Mouse (Mus musculus) midbrain, embryonic 11.5 days (tissue): ENCODE results near the gene Il1f8. TPM values are rescaled to one million over a fixed set of nuclear protein-coding genes. Genes with fewer than 3 reads are reported as not detected.
A peak's percentile ranks its signal among the peaks of the same experiment; 100 is the strongest.
"Not testable (repeated sequence)": the region's sequence is repeated elsewhere in the genome, so short reads cannot be mapped to it uniquely, and the experiment has no call there.

ENCODE experiments used
- ATAC-seq: fragments of 200-750 bp; cut with Nextera tagmentation; 2 replicates; pipeline ENCODE4 v1.8.0; 2017; ENCODE audit warnings: moderate TSS enrichment, moderate library complexity; ENCODE audit not compliant: low FRiP score
- DNase-seq: peaks from one replicate; pipeline ENCODE4 v3.0.0; 2015; ENCODE audit warnings: low spot score; ENCODE audit errors: missing footprints
- H3K27ac ChIP-seq: fragments of 300-500 bp; sonication (generic); 2 replicates; pipeline ENCODE4 v1.5.1; 2014; ENCODE audit warnings: low read depth, low read length
- H3K27me3 ChIP-seq: fragments of 300-500 bp; sonication (generic); 2 replicates; pipeline ENCODE4 v1.6.1; 2014; ENCODE audit warnings: mild to moderate bottlenecking, low read length, moderate library complexity, mixed read lengths; ENCODE audit not compliant: control insufficient read depth, insufficient read depth
- H3K36me3 ChIP-seq: fragments of 300-500 bp; sonication (generic); 2 replicates; pipeline ENCODE4 v1.6.1; 2014; ENCODE audit warnings: mild to moderate bottlenecking, low read length, moderate library complexity, mixed read lengths; ENCODE audit not compliant: control insufficient read depth, insufficient read depth
- H3K4me1 ChIP-seq: fragments of 300-500 bp; sonication (generic); 2 replicates; pipeline ENCODE4 v1.6.1; 2014; ENCODE audit warnings: low read length; ENCODE audit not compliant: control insufficient read depth, insufficient read depth
- H3K4me2 ChIP-seq: fragments of 300-500 bp; sonication (generic); 2 replicates; pipeline ENCODE4 v1.6.1; 2014; ENCODE audit warnings: mild to moderate bottlenecking, moderate library complexity
- H3K4me3 ChIP-seq: fragments of 300-500 bp; sonication (generic); 2 replicates; pipeline ENCODE4 v1.5.1; 2014; ENCODE audit warnings: low read depth, low read length
- H3K9ac ChIP-seq: fragments of 300-500 bp; sonication (generic); 2 replicates; pipeline ENCODE4 v1.6.1; 2014; ENCODE audit warnings: low read length
- H3K9me3 ChIP-seq: fragments of 300-500 bp; sonication (generic); 2 replicates; pipeline ENCODE4 v1.6.1; 2016; ENCODE audit warnings: low read length; ENCODE audit not compliant: control insufficient read depth
- WGBS: fragments of 180-500 bp; shearing (Covaris S2); extraction: QIAGEN DNeasy Blood & Tissue Kit; methylation state at CpG from one replicate; pipeline ENCODE4 v1.1.7; 2014; 5-methylcytosine and 5-hydroxymethylcytosine counted together
- polyA plus RNA-seq: library from polyadenylated mRNA; unstranded; fragments of >200 nt; fragmentation: Nextera tagmentation; extraction: Ambion mirVana; gene quantifications from 2 replicates; pipeline ENCODE4 v1.2.1, GENCODE M21; 2014

Gene Il1f8
- not detected in 2 replicates for polyA plus RNA-seq

- Histone ChIP-seq H3K4me1 (no peaks in the 10 kb centered on the region), H3K36me3 (no peaks in the 10 kb centered on the region), H3K9ac (no peak within 1 kb of the TSS), H3K4me3 (no peak within 1 kb of the TSS), H3K27ac (no peak within 1 kb of the TSS), H3K9me3 (no peaks in the 10 kb centered on the region), H3K4me2 (no peak within 1 kb of the TSS), H3K27me3 (no peaks in the 10 kb centered on the region)
- WGBS, result 86% methylated on average over 2 of the region's 2 CpGs
- ATAC-seq (no peak), DNase-seq (no peak)
These were observed at the start of gene Il1f8 for GRCm38 (mm10) chr2:24152861-24153260. Il1f8 (plus strand) TSS chr2:24153161.

DNA sequence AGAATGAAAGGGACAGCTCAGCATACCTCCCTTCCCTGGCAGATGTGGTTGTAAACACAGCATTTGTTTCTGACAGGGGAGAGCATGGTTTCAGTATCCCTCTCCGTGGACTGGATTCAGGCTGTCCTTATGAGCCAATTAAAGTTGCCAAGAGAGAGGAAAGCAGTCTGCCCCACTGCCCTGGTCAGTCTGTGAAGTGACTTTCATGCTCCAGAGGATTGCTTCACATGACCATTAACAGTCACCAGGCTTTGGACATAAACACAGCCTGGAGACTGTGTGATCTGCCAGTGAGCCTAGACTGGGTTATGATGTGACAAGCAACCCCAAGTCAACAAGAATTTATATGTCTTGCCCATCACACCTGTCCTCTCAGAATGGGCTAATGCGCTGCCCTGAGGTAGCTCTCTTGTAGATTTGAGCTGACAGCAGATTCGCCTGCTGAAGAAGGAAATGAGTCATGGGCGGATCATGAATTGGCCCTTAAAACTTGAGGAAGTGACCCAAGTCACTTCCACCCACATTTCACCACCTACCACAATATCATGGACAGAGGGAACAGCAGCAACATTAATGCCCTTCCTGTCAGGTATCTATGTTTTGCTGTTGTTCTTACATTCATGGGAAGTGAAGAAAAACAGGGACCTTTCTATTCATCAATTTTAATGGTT lies 49.2 kb upstream of the Il1f8 start:
- 88% methylated on average over 4 of the region's 4 CpGs for WGBS
- no peak overlapping the region for H3K4me3 ChIP-seq
- H3K4me2 ChIP-seq, result no peak overlapping the region
- H3K9ac ChIP-seq, result no peak overlapping the region
- no peaks in the 10 kb centered on the region for H3K27me3 ChIP-seq
- no peak overlapping the region for H3K27ac ChIP-seq
- no peaks in the 10 kb centered on the region for H3K9me3 ChIP-seq
- no peaks in the 10 kb centered on the region for H3K4me1 ChIP-seq
- DNase-seq (no peak), ATAC-seq (no peak)
- no peaks in the 10 kb centered on the region for H3K36me3 ChIP-seq

DNA sequence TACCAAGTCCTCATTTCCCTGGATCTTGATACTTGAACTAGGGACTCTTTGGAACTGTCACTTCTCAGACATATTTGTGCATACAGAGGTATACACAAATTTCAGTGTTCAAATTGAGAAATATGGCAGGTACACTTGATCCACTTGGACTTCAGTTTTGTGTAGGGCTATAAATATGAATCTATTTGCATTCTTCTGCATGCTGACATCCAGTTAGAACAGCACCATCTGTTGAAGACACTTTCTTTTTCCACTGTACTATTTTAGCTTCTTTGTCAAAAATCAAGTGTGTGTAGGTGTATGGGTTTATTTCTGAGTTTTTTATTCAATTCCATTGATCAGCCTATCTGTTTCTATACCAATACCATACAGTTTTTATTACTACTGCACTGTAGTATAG lies 43.9 kb upstream of the Il1f8 start:
- no peak for DNase-seq
- H3K27ac ChIP-seq, result no peak overlapping the region
- H3K9ac ChIP-seq, result no peak overlapping the region
- H3K36me3 ChIP-seq, result no peaks in the 10 kb centered on the region
- ATAC-seq, result no peak
- no peaks in the 10 kb centered on the region for H3K9me3 ChIP-seq
- no peak overlapping the region for H3K4me2 ChIP-seq
- H3K4me1 ChIP-seq, result no peaks in the 10 kb centered on the region
- H3K27me3 ChIP-seq, result no peaks in the 10 kb centered on the region
- no peak overlapping the region for H3K4me3 ChIP-seq

DNA sequence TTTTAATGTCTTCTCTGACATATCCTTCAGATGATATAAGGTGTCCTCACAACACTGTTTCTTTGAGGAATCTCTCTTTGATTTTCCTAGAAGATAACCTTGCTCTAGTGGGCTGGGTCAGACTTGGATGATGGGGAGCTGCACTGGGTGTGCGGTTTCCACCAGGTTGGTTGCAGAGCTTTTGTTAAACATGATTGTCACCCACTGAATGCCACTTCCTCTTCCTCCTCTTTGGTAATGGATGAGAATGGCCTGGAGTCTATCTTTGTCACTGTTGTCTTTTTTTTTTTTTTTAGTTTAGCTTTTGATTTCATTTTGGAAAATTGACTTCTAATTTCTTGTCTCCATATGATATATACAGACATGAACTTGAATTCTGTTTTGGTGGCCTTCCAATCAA lies 18.6 kb upstream of the Il1f8 start:
- 83% methylated on average over 1 of the region's 1 CpGs for WGBS
- Histone ChIP-seq H3K4me2 (no peak overlapping the region), H3K27me3 (no peaks in the 10 kb centered on the region), H3K4me3 (no peak overlapping the region), H3K9me3 (no peaks in the 10 kb centered on the region), H3K4me1 (no peaks in the 10 kb centered on the region), H3K36me3 (no peaks in the 10 kb centered on the region), H3K9ac (no peak overlapping the region), H3K27ac (no peak overlapping the region)
- DNase-seq (no peak), ATAC-seq (no peak)

DNA sequence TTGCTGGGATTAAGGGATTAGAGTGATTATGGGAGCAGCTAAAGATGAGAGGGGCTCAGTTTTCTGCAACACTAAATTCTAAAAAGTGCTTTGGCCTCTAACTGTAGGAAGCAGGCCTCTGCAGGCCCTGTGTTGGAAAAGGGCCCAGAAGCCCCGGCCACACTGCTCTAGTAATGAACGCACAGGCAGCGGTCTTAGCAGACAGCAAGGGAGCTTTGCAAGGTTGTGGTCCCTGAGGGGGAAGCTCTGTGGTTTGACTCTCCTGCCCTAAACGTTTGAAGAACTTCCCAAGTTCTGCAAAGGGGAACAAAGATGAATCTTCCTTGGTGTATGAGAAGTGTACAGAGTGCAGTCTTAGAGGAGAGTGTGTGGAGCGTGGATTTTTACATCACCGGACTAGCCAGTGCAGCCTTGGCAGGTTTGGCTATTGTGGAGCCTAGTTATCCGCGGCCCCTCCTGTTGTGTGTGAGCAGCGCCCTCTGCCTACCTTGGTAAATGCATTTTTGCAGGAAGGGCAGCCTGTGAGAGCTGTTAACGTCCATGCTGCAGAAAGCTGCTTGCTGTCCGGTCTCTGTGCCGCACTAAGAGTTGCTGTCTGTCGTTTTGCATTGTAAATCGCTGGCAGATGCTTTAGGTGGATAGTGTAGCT lies 28.8 kb downstream of the Il1f8 start:
- H3K9ac ChIP-seq, result 0 out of 2 replicates have a peak overlapping the region, but pooled peaks have one; percentile 20
- H3K27ac ChIP-seq, H3K4me1 ChIP-seq, H3K36me3 ChIP-seq, H3K9me3 ChIP-seq, H3K27me3 ChIP-seq, H3K4me3 ChIP-seq: not testable (repeated sequence)
- peak overlapping the region; percentile 32 for H3K4me2 ChIP-seq
- peak; percentile 88 for DNase-seq
- 20% methylated on average over 14 of the region's 14 CpGs for WGBS
- ATAC-seq, result peak; percentile 92

DNA sequence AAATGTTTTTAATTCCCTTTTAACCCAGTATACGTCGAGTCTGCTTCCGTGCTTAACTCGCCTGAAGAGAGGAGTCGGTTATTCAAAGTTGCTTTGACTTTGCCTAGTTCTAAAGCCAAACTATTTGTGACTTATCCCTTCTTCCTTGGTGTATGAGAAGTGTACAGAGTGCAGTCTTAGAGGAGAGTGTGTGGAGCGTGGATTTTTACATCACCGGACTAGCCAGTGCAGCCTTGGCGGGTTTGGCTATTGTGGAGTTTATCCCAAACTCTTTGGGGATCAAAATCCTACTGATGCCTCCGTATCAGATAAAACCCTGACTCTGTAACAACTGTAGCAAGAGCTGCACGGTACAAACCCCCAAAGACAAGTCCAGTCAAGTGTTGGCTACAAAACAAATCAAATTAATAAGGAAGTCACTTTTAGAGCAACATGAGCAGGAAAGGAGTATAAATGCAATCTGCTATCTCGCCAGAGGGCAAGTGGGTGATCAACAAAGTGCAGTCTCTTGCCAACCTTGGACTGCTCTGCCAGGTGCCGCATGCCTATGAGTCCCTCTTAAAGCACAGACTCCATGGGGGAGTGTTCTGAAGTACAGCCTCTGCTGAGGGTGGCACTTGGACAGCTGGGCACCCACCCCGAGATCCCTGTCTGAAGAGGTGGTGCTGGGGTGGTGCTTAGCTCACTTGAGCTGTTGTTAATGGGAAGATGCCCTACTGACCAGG lies 29.6 kb downstream of the Il1f8 start:
- ATAC-seq, H3K27ac ChIP-seq: not testable (repeated sequence)
- 0 out of 2 replicates have a peak overlapping the region, but pooled peaks have one; percentile 20 for H3K9ac ChIP-seq

GRCm38 (mm10) chr2:24184092-24184491 lies 31.1 kb downstream of the Il1f8 start:
- not testable (repeated sequence) for H3K27ac ChIP-seq, H3K4me1 ChIP-seq, H3K9me3 ChIP-seq, H3K9ac ChIP-seq, DNase-seq, H3K4me2 ChIP-seq, H3K27me3 ChIP-seq, H3K4me3 ChIP-seq, H3K36me3 ChIP-seq, ATAC-seq

More for the DNA sequence above, 29.6 kb downstream of the Il1f8 start:
- H3K4me3 ChIP-seq, H3K36me3 ChIP-seq, DNase-seq, H3K27me3 ChIP-seq, H3K9me3 ChIP-seq, H3K4me1 ChIP-seq: not testable (repeated sequence)
- WGBS, result 64% methylated on average over 13 of the region's 13 CpGs
- H3K4me2 ChIP-seq, result peak overlapping the region; percentile 32

- WGBS, result 100% methylated on average over 1 of the region's 1 CpGs
- Histone ChIP-seq H3K27ac (no peak within 1 kb of the TSS), H3K36me3 (no peaks in the 10 kb centered on the region), H3K4me1 (no peaks in the 10 kb centered on the region), H3K27me3 (no peaks in the 10 kb centered on the region), H3K9ac (no peak within 1 kb of the TSS), H3K4me3 (no peak within 1 kb of the TSS), H3K9me3 (no peaks in the 10 kb centered on the region), H3K4me2 (no peak within 1 kb of the TSS)
- DNase-seq (no peak), ATAC-seq (no peak)
These were observed 33.2 kb downstream of the Il1f8 start, which contains the start of gene Il1f9 for GRCm38 (mm10) chr2:24186176-24186575. Il1f9 (plus strand) TSS chr2:24186476.

- no peaks in the 10 kb centered on the region for H3K36me3 ChIP-seq
- no peak overlapping the region for H3K4me3 ChIP-seq
- no peak overlapping the region for H3K9ac ChIP-seq
- no peak overlapping the region for H3K4me2 ChIP-seq
- ATAC-seq (no peak), DNase-seq (no peak)
- 86% methylated on average over 6 of the region's 6 CpGs for WGBS
- H3K27me3 ChIP-seq, result no peaks in the 10 kb centered on the region
- no peaks in the 10 kb centered on the region for H3K4me1 ChIP-seq
- H3K9me3 ChIP-seq, result no peaks in the 10 kb centered on the region
- no peak overlapping the region for H3K27ac ChIP-seq
These were observed 34.6 kb downstream of the Il1f8 start for GRCm38 (mm10) chr2:24187585-24187984.
